Mouse (Mus musculus): ENCODE measurements around the gene Cox4i2.

Cox4i2 gene

GRCm38 (mm10) chr2:152767618-152768271, 13.8 kb downstream of the Cox4i2 start:
- DNase-seq (ENCODE audit: low read depth, low spot score) = no peak

DNA sequence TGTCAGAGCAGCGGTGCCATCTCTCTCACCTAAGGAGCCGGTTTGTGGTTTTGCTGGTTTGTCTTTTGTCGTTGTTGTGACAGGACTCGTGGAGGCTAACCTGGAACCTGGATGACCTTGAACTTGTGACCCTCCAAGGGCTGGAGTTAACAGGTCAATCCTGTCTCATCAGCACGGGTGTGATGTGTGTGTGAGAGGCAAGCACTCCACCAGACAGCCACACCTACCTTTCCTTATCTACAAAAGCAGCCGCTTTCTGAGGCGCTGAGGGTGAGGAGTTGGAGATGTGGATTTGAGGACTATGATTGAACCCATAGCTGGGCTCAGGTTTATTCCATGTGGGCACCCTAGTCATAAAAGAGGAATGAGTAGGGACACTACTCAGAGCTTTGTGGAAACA, 15.7 kb downstream of the Cox4i2 start:
- no peak for DNase-seq (ENCODE audit: low read depth, low spot score)

DNA sequence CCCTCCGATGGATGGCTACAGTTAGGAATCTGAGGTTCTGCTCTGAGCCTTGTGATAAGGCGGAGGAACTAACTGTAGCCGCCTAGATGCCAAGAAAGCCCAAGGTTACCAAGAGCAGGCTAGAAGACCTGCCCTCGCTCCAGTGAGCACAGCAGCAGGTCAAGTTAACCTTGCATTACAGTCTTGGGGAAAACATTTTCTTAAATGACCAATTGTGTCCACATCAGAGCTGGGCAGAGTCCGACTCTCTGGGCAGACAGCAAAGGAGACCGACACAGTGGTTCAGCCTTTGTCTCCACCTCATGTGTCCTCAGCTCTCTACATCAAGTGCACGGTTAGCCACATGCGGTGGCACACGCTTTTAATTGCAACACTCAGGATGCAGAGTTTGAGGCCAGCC, 17.6 kb downstream of the Cox4i2 start:
- no peak for DNase-seq (ENCODE audit: low read depth, low spot score)

DNA sequence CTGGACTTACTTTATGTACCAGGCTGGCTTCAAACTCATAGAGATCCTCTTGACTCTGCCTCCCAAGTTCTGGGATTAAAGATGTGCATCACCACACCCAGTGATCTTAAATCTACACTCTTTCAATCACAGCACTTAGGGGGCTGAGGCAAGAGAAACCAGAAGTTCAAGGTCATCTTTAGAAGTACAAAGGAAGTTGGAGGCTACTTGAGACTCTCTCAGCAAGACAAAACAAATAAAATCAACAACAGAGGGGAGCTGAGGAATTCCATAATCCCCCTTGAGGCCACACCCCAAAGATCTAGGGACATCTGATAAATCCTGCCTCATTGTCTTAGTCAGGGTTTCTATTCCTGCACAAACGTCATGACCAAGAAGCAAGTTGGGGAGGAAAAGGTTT, 18.3 kb downstream of the Cox4i2 start:
- DNase-seq (ENCODE audit: low read depth, low spot score) = no peak

DNA sequence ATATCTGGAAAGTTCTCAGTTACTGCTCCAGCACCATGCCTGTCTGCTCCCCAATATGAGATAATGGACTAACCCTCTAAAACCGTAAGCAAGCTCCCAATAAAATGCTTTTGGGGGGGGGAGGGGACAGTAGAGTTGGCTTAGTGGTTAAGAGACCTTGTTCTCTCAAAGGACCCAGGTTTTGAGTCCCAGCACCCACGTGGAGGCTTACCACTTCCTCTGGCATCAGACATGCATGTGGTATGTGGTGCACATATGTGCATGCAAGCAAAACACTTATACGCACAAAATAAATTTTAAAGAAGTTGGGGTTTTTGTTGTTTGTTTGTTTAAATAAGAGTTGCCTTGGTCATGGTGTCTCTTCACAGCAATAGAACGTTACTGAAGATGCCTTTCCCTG, 21.4 kb downstream of the Cox4i2 start:
- DNase-seq (ENCODE audit: low read depth, low spot score) = no peak

GRCm38 (mm10) chr2:152776019-152776418, 22.0 kb downstream of the Cox4i2 start:
- no peak for DNase-seq (ENCODE audit: low read depth, low spot score)

DNA sequence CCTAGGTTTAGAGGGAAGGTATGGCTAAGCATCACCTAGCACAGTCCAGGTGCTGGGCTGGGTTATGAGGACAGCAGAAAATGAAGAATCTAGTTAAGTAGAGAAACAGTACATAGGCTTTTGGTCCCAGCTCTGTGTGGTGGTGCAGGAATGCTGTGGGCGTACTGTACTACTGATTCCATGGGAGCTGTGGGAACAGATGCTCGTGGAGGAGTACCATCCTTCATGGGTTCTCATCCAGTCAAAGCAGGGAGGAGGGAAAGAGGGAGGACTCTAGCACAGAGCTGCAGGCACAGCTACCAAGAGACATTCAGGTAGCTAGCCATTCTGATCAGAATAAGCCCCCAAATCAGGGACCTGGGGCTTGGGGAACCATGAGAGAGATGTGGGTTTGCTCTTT, 22.5 kb downstream of the Cox4i2 start:
- no peak for DNase-seq (ENCODE audit: low read depth, low spot score)

DNA sequence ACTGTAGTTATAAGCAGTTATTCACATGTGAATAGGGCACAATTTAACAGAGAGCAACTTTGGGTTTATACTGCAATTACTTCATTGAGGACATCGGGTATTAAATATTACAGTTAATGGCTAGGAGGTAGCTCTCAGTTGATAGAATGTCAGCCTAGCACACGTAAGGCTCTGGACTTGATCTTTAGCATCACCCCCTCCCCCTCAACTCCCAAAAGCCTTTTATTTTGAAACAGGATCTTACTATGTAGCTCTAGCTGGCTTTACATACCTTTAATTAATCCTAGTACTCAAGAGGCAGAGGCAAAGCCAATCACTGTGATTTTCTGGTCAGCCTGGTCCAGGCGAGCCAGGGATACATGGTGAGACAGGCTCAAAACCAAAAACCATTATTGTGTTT, 23.1 kb downstream of the Cox4i2 start:
- DNase-seq (ENCODE audit: low read depth, low spot score) = no peak

DNA sequence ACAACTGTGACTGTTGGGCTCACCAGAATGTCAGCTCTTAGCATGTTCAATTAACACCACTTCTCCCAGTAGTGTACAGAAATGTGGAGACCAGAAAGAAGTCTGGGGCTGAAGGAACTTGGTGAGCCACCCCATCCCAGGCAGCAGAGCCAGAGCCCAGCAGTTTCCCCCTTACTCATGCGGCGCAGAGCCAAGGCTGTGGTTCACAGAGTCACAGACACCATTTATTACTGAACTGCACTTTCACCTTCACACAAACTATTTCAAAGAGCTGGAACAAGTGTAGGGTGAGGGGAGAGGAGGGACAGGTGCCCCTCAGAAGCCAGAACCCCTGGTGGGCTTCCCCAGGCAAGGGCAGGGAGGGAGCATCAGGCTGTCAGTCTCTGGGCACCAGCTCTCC, 26.5 kb downstream of the Cox4i2 start:
- no peak for DNase-seq (ENCODE audit: low read depth, low spot score)

DNA sequence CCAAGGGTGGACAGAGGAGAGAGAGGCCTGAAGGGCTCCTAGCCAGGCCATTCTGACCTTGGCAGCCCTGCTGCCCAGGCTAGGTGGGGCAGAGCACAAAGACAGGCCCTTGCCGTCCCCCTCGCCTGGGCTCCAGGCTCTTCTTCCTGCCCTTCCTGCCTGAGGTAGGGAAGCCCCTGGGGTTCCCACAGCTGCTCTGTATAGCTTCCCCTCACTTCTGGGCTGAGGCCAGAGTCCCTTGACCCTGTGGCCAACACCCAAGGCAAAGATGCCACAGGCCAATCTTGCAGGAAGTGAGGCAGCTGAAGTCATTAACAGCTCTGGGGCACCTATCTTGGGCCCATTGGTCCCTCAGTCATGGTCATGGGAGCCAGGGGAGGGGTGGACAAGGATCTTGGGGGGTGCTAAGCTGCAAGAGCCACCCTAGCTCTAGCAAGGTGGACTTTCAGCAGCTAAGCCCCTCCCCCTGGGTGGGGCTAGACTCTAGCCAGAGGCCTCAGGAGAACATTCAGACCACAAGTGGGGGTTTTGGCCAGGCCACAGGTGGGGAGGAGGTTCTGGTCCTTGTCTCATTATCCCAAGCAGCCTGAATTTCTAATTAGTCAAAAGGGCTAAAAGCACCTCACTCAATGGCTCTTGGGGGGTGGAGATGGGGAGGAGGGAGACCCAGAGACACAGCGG, 27.2 kb downstream of the Cox4i2 start:
- no peak for DNase-seq (ENCODE audit: low read depth, low spot score)

- DNase-seq (ENCODE audit: low read depth, low spot score) = no peak
Observed at GRCm38 (mm10) chr2:152782656-152783055, 28.7 kb downstream of the Cox4i2 start.

GRCm38 (mm10) chr2:152783241-152783640, 29.3 kb downstream of the Cox4i2 start:
- no peak for DNase-seq (ENCODE audit: low read depth, low spot score)

DNA sequence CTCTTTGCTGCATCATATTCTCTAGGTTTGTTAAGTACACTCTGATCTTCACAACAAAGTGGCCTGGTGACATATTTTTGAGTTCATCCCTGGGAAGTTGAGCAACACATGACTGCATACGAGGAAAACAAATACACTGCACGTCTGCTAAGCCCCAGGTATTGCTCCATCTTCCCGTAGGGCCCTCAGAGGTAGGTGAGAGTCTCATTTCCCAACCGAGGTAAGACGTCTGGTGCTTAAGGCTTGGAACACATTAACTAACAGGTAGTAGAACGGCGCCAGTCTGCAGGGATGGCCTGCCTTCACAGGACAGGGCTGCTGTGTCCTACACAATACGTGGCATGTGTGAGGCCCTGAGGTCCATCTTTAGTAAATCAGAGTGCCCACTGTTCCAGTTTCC, 30.7 kb downstream of the Cox4i2 start:
- DNase-seq (ENCODE audit: low read depth, low spot score) = no peak

DNA sequence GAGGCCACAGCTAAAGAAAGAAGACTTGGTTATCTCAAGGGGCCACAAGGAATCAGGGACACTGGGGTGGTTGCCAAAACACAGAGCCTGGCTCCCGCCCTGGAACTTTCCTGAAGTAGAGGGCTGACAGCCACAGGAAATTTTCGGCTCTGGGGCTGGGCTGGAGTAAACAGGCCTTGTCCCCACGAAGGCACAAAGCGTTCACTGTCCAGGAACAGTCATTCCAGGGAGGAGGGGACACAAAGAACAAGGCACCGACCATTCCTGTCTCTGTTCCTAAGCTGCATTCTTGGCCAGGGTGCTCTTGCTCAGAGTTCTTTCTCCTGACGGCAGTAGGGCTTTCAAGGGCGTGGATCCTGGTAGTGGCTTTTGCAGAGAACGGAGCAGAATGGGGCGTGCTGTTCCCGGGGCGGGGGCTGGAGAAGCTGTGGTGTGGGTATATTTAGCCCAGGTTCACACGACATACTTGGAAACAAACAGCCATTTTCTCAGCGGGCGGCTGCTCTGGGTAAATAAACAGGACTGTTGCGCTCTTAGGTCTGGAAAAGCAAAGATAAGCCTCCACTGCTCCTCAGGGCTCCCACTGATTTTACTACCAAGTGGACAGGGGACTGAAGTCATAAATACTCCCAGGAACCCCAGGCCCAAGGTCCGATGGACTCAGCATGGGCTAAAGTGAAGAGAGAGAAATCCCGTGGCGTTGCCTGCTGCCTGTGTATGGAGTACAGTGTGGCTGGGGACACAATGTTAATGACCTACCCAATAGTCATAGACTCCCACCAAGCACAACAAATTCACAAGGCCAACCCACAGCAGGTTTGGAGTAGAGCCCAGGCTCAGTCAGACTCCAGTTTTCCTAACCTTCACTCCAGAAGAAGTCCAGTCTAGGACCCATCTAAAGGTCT, 31.7 kb downstream of the Cox4i2 start:
- DNase-seq (ENCODE audit: low read depth, low spot score) = no peak

DNA sequence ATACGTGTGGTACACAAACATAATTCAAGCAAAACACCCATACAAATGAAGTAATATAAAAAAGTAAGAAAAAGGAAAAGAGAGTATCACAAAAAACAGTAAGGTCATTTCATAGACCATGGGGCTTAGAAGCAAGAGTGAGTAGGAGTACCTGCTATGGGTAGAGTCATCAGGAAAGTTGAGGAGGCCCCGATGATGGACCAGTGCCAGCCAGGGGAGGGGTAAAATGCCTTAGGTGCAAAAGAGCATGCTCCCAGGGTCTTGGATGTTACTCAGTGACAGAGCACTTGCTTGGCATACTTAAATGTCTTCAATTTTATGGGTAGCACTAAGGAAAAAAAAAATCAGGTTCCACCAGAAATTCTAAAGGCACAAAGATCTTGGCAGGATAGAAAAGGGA, 33.2 kb downstream of the Cox4i2 start:
- no peak for DNase-seq (ENCODE audit: low read depth, low spot score)

GRCm38 (mm10) chr2:152787543-152787942, 33.6 kb downstream of the Cox4i2 start:
- DNase-seq (ENCODE audit: low read depth, low spot score) = no peak

DNA sequence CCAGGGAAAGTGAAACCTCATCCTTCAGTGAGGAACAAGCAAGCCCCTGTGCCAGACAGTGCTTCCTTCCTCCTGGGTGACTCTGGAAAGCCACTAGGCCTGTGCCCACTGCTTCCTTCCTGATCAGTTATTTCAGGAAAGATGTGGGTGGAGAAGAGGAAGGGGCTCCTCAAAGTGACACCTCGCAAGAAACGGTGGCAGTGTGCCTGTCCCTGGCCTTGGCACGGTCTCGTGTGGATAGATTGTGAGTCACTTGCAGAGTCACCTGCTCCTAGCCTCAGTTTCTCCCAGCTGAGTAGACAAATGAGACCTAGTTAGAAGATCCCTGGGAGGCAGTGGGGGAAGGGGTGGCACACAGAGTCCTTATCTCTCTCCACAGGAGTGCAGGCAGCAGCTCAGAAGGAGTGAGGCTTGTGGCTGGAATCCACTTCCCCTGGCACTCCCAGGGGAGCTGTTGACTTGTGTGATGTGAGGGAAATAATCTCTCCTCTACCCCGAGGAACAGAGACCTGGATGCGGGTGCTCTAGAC, 35.0 kb downstream of the Cox4i2 start:
- no peak for DNase-seq (ENCODE audit: low read depth, low spot score)

DNA sequence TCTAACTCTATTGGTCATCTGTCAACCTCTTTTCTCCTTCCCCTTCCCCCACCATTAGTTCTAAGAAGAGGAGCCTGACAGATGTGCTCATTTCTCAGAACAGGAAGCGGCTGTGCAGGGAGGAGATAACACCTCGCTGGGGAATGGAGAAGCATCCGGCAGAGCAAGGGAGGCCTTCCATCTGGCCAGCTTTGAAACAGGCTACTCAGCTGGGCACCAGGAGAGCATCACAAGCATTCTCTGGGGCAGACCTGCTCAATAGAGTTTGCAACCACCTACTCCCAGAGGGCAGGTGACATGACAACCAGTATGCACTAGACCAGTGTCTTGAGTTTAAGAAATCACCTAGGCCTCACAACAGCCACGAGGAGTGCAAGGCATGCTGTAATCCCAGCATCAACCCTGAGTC, 35.6 kb downstream of the Cox4i2 start:
- no peak for DNase-seq (ENCODE audit: low read depth, low spot score)

GRCm38 (mm10) chr2:152792461-152792860, 38.5 kb downstream of the Cox4i2 start:
- DNase-seq (ENCODE audit: low read depth, low spot score) = no peak

GRCm38 (mm10) chr2:152793381-152793780, 39.4 kb downstream of the Cox4i2 start:
- no peak for DNase-seq (ENCODE audit: low read depth, low spot score)

DNA sequence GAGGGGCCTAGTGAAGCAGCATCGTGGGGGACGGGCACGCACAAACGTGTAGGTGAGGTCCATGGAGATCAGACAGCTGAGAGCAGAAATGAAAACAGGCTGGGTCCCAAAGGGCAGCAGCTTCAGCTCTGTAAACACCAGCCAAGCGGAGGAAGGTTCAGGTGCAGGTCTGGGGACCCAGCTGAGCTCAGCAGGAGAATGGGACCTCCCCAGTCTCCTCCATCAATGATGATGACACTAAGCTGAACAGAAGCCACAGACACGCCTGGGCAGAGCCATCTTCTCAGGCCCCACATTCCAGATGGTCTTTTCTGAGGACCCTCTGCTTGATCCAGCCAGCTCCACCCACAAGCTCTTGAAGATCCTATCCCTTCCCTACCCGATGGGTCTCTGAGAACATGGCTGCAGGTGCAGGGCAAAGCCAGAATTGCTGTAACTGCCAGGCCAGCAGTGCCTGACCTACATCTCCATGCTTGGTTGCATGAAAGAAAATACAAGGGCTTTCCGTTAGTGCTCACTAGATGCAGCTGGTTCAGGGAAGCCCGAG, 40.4 kb downstream of the Cox4i2 start:
- DNase-seq (ENCODE audit: low read depth, low spot score) = no peak

DNA sequence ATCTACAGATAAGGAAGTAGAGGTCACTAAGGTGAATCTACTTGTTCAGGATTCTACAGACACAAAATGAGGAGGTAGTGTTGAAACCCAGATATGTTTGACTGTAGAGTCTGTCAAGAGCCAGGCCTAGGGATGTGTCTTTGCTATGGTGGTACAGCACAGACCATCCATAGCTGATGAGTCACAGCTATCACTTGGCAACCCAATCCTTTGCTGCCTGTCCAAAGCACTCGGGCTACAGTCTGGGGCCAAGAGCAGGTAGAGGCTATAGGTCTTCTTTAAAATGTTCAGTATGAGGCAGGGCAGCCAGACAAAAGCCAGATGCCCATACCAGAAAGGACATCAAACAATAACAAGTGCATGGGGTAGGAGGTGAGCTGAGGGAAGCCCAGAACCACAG, 43.6 kb downstream of the Cox4i2 start:
- DNase-seq (ENCODE audit: low read depth, low spot score) = no peak

Data from retina, adult 2 months (tissue).